Mouse (Mus musculus) urinary bladder, adult 18-20 months (tissue): Measurements from ENCODE around the gene Alox12e.
"Not testable (repeated sequence)": the region's sequence is repeated elsewhere in the genome, so short reads cannot be mapped to it uniquely, and the experiment has no call there.

ENCODE experiments used
- DNase-seq, 2 experiments: peaks; one replicate each; pipeline ENCODE4 v3.0.0; 2022; ENCODE audit warnings: low spot score in 2 of 2, mixed read lengths in 2 of 2

Gene Alox12e

DNA sequence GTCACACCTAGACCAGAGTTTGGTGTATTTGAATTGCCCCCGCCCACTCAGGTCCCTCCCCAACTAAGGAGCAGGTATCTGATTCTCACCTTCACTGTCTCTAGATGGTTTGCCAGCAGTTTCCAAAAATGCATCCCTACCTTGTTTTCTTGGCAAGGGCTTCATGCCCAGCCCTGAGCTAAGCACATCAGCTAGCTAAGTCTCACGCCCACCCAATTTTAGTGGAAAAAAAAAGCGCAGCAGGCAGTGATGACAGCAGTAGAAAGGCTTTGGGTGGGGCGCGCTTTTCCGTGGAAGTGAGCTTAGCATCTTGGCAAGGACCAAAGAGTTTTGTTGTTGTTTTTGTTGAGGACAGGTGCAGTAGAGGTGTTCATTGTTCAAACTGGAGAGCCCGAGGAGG lies at the start of gene Alox12e:
Gene Alox12e (minus strand): TSS at position 101 of the 400 bp plus-strand sequence.
- no peak for DNase-seq

DNA sequence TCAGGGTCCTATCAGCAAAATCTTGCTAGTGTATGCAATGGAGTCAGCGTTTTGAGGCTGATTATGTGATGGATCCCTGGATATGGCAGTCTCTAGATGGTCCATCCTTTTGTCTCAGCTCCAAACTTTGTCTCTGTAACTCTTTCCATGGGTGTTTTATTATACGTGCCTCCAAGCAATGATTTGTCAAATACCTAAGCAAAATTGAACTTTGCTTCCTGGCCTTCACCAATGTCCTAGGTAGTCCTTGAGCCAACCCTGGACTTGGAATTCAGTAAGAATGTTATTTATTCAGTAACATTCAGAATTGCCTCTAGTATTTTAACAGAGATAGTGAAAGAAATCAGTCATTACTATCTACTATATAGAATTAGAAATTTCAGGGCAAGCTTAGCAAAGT lies 46.2 kb upstream of the Alox12e start:
- not testable (repeated sequence) for DNase-seq

- DNase-seq = not testable (repeated sequence)
These were observed 45.3 kb upstream of the Alox12e start for GRCm38 (mm10) chr11:70367701-70368100.

GRCm38 (mm10) chr11:70351868-70352267 lies 29.4 kb upstream of the Alox12e start, which contains the start of gene Alox15:
Gene Alox15, minus strand, starts transcription at chr11:70352031.
- peak in 1 of 2 experiments; percentile 12 for DNase-seq

- no peak for DNase-seq
These were observed 26.2 kb upstream of the Alox12e start for GRCm38 (mm10) chr11:70348630-70349029.

- no peak for DNase-seq
These were observed 25.4 kb upstream of the Alox12e start for GRCm38 (mm10) chr11:70347861-70348260.

GRCm38 (mm10) chr11:70345546-70345945 lies 23.1 kb upstream of the Alox12e start:
- no peak for DNase-seq

DNA sequence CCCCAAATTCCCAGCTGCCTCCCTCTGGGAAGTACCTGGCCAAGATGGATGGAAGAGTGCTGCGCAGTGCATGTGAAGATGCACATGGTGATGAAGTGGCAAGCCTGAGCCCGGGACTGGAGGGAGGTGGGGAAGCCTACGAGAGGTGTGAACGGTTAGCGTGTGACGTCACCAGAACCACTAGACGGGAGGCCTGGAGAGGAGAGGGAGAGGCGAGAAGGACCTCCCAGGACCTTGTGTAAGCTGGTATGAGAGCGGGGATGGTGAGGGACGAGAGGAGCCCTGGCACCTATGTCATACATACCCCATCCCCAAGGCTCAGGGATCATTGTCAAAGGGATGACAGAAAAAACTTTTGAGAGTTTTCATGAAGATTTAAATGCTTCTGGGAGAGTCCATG lies 22.6 kb upstream of the Alox12e start:
- DNase-seq = no peak

GRCm38 (mm10) chr11:70339481-70339880 lies 17.1 kb upstream of the Alox12e start:
- DNase-seq = no peak

DNA sequence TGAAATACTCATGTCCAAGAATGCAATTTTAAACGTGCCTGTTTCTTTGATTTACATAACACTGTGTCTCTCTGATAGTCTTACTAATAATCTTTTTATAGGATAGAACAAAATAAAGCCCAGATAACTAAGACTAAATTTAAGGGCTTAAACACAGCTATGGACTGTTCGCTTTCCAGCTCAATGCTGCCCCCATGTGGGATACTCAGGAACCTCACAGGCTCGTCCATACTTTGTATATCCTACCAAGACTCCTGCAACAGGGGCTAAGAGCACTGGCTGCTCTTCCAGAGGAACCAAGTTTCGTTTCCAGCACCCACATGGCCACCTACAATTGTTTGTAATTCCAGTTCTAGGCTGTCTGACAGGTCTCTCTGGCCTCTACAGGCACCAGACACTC lies 12.0 kb upstream of the Alox12e start:
- DNase-seq = peak; percentile 24 to 56

- no peak for DNase-seq
These were observed 2.3 kb upstream of the Alox12e start for GRCm38 (mm10) chr11:70324726-70325125.

DNA sequence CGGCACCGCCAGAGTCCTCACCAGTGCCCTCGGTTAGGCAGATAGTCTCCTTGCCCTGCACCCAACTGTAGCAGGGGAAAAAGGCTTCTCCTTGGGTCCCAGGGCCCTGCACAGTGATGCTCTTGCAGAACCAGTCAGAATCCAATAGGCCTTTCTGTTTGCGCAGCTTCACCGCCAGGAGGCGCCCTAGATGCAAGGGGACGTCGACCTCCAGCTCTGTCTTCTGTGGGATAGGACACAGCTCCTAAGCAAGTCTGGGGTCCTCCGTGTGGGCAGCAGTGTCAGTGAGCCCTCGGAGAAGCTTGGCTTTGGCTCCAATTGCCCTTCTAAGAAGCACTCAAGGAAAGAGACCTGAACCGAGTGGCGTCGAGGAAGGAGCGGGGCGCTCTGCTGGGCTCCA lies 764 bp downstream of the Alox12e start:
- peak in 1 of 2 experiments; percentile 37 for DNase-seq

GRCm38 (mm10) chr11:70319614-70320013 lies 2.8 kb downstream of the Alox12e start:
- no peak for DNase-seq

GRCm38 (mm10) chr11:70313833-70314232 lies 8.6 kb downstream of the Alox12e start:
- DNase-seq = no peak

DNA sequence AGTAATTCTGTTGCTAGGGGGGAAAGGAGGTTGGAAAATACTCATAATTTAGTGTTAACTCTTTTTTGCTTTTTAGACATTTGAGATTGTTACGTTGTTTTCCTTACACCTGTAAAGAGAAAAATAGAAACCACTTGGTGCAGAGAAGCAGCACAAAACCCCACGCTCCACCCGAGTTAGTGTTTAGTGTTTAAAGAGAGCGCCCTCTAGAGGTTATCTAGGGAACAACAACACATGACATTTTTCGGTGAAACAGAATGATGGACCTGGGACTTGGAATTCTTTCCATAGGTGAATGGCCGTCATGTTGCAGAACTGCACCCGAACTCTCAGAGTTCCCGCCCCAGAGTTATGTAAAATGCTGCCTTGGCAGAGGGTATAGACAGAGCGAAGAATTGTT lies 13.1 kb downstream of the Alox12e start:
- no peak for DNase-seq

DNA sequence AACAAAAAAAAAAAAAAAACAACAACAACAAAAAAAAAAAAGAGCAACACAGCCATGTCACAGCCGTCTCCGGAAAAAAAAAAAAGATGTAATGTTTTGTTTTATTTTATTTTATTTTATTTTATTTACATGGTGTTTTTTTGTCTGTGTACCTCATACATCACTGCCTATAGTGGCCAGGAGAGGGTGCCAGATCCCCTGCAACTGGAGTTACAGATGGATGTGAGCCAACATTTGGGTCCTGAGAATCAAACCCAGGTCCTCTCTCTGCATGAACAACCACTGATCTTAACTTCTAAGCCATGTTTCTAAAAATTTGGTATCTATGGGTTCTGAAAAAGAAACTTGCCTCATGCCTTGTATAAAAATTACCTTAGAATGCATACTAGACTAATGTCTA lies 14.1 kb downstream of the Alox12e start:
- DNase-seq = no peak

- no peak for DNase-seq
These were observed 16.3 kb downstream of the Alox12e start for GRCm38 (mm10) chr11:70306159-70306558.

DNA sequence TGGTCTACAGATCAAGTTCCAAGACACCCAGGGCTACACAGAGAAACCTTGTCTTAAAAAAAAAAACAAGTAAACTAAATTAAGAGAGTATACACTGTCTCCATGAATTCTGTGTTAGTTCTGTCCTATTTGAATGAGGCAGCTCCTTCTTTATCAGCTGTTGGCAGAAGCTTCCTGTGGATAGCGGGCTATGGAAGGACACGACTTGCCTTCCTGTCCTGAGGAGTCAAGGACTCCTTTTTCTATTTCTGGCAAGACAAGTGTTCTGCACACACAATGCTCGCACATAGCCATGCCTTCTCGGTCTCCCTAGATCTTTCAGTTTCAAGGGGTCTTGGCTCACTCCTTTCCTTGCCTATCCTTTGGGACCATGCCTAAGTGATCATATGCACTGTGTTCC lies 20.1 kb downstream of the Alox12e start:
- DNase-seq = no peak

- no peak for DNase-seq
These were observed 24.5 kb downstream of the Alox12e start for GRCm38 (mm10) chr11:70297836-70298454.

DNA sequence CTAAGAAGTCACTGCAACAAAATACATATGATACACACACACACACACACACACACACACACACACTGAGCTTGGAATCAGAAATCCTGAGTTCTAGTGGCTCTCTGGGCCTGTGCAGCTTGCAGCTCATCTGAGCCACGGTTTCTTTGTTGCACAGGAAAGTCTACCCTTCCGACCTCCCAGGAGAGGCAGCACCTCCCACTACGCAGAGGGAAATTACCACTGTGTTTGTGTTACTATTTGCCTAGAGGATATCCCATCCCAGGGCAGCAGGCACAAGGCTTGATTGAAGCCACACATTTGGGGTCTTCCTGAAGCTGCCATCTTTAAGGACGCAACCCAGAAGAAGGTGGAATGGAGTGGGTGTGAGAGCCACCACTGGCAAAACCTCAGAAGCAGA lies 25.0 kb downstream of the Alox12e start:
- DNase-seq = no peak

- no peak for DNase-seq
These were observed 28.5 kb downstream of the Alox12e start for GRCm38 (mm10) chr11:70293881-70294280.

- no peak for DNase-seq
These were observed 31.2 kb downstream of the Alox12e start for GRCm38 (mm10) chr11:70291235-70291634.

DNA sequence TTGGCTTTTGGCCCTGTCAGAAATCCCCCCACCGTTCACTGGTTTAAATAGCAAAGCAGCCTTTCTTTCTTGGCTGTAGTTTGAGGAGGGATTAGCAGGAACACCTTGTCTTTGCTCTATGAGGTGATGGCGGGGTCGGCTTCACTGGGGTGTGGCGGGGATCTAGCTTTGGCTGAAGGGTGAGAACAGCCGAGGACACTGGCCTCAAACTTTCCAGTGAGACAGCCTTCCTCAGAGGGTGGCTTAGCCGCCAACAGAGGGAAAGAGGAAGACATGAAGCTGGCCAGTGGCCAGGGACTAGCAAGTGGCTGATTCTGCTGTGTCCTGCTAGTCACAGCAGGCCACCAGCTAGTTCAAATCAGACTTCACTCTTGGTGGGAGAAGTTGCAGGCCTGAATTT lies 33.2 kb downstream of the Alox12e start:
- no peak for DNase-seq

GRCm38 (mm10) chr11:70288102-70288501 lies 34.3 kb downstream of the Alox12e start:
- peak in 1 of 2 experiments; percentile 75 for DNase-seq
